Comparison of ENCODE assay signal across 23 mouse cellular contexts in the genomic region with DNA sequence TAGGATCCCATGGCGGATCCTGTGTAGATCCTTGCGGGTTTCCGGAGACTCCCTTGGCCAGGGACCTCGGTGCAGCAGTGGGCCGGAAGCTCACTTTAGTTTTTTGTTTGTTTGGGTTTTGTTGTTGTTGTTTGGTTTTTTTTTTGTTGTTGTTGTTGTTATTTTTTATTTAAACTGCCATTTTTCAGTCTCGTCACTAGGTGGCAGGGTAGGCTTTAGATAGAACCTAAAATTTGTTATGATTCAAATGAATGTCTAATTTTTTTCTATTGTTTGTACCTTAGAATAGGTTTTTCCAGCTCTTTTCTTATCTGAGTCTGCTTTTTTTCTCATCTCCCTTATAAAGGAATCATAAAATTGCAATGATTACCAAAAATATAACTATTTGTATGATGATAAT.
DNase-seq lines count a peak whose midpoint lies in the region; ATAC-seq and TF ChIP-seq lines count a peak whose summit lies in the region.
"Had no signal": no experiment of that assay in that cellular context is flagged by ENCODE, and none has a peak within 500 bp of the region (broad histone marks: within the 10 kb centered on the region; RNA-seq: fewer than 3 reads in every experiment).

No protein-coding gene starts in this region.

- H3K27ac ChIP-seq in layer of hippocampus, adult 2 months: no peak overlapping the region
- H3K27ac ChIP-seq: forebrain, embryonic 10.5 days; midbrain, embryonic 12.5 days; neural tube, embryonic 12.5 days; stomach, embryonic 15.5 days had no signal

- no peak for DNase-seq in layer of hippocampus, adult 2 months (ENCODE audit: low spot score in 2 of 2)
- DNase-seq in layer of hippocampus, postnatal 25 days (ENCODE audit: extremely low spot score in 1 of 2, low spot score in 1 of 2): no peak
- peak; percentile 42 for DNase-seq in 3T3-L1 (ENCODE audit: low read depth, low spot score)
- peak; percentile 2 for DNase-seq in 416B (ENCODE audit: low read depth)
- DNase-seq in ZHBTc4 (ENCODE audit: low read depth, low spot score): peak; percentile 1
- DNase-seq in urinary bladder, postnatal 36 days (ENCODE audit: low spot score in 2 of 2): no peak
- DNase-seq: adrenal gland, postnatal 25 days; cerebellum, adult 11 months; cerebellum, adult 9-11 months; gastrocnemius, postnatal 25 days; heart, adult 18-20 months; heart, postnatal 10 days; kidney, adult 9 months; kidney, postnatal 36 days; lung, postnatal 10 days; thymus, postnatal 25 days had no signal

- no peak for ATAC-seq in cerebellum, adult (ENCODE audit: insufficient number of reproducible peaks, low FRiP score, low TSS enrichment)
- ATAC-seq: CD4-positive, CD25-positive, alpha-beta regulatory T cell, adult 4 months had no signal

- peak; percentile 51 for TF ChIP-seq CTCF in layer of hippocampus, adult 2 months (conservative IDR thresholded peaks at IDR 0.05)

- H3K4me3 ChIP-seq in layer of hippocampus, adult 2 months: no peak overlapping the region
- H3K4me3 ChIP-seq: forebrain, embryonic 10.5 days; heart, embryonic 12.5 days; midbrain, embryonic 12.5 days; neural tube, embryonic 12.5 days; stomach, embryonic 15.5 days had no signal

Comparison
In these comparisons a context has a peak if more than half of its experiments do, and no peak if none do; other contexts are left out.
1. DNase-seq: peak in 3T3-L1 (single experiment), 416B (single experiment) and ZHBTc4 (single experiment); none in layer of hippocampus, adult 2 months (0 of 2), layer of hippocampus, postnatal 25 days (0 of 2) and urinary bladder, postnatal 36 days (0 of 2).